Mouse (Mus musculus): ENCODE results near the gene Slc30a1. TPM values are rescaled to one million over a fixed set of nuclear protein-coding genes. Genes with fewer than 3 reads are reported as not detected.

Gene Slc30a1
- polyA plus RNA-seq, 1 experiment from 2014 or later = 1.8 TPM

DNA sequence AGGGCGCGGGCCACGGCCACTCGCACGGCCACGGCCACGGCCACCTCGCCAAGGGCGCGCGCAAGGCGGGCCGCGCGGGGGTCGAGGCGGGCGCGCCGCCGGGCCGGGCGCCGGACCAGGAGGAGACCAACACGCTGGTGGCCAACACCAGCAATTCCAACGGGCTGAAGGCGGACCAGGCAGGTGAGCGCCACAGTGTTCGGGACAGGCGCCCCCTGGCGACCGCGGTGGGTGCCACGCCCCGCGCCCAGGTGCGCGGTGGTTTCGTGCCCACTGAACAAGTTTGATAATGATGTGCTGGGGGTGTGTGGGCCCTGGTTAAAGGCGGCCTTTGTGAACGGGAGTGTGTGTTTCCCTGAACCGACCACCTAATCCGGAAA lies 854 bp downstream of the Slc30a1 start:
- peak; percentile 32 for ATAC-seq
- Histone ChIP-seq H3K9me3 (no peaks in the 10 kb centered on the region), H3K27me3 (no peaks in the 10 kb centered on the region), H3K27ac (peak overlapping the region; percentile 90), H3K36me3 (peaks cover 7% of the 10 kb centered on the region), H3K4me2 (replicated peaks) (peak overlapping the region; percentile 90), H3K9ac (replicated peaks) (peak overlapping the region; percentile 87), H3K4me3 (replicated peaks) (peak overlapping the region; percentile 93), H3K4me1 (replicated peaks) (peaks cover 52% of the 10 kb centered on the region)
- WGBS = under 1% methylated on average over 43 of the region's 43 CpGs

DNA sequence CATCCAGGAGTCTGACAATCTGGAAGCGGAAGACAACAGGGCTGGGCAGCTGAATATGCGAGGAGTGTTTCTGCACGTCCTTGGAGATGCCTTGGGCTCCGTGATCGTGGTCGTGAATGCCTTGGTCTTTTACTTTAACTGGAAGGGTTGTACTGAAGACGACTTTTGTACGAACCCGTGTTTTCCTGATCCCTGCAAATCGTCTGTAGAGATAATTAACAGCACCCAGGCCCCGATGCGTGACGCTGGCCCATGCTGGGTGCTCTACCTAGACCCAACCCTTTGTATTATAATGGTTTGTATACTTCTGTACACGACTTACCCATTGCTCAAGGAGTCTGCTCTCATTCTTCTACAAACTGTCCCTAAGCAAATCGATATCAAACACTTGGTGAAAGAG lies 2.3 kb downstream of the Slc30a1 start:
- ATAC-seq = no peak
- Histone ChIP-seq H3K9me3 (no peaks in the 10 kb centered on the region), H3K27ac (no peak overlapping the region), H3K4me3 (replicated peaks) (peak overlapping the region; percentile 93; the same call in 1 of the 2 replicates), H3K9ac (replicated peaks) (peak overlapping the region; percentile 87; the same call in 1 of the 2 replicates), H3K4me1 (replicated peaks) (peaks cover 52% of the 10 kb centered on the region), H3K4me2 (replicated peaks) (peak overlapping the region; percentile 90), H3K36me3 (peaks cover 7% of the 10 kb centered on the region), H3K27me3 (no peaks in the 10 kb centered on the region)
- 94% methylated on average over 15 of the region's 15 CpGs for WGBS

DNA sequence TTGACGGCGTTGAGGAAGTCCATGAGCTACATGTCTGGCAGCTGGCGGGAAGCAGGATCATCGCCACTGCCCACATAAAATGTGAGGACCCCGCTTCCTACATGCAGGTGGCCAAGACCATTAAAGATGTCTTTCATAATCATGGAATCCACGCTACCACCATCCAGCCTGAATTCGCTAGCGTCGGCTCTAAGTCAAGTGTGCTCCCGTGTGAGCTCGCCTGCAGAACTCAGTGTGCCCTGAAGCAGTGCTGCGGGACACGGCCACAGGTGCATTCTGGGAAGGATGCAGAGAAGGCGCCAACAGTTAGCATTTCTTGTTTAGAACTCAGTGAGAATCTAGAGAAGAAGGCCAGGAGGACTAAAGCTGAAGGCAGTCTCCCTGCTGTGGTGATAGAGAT lies 2.7 kb downstream of the Slc30a1 start:
- Histone ChIP-seq H3K4me2 (replicated peaks) (peak overlapping the region; percentile 90), H3K27ac (no peak overlapping the region), H3K36me3 (peaks cover 7% of the 10 kb centered on the region), H3K9ac (replicated peaks) (no peak overlapping the region), H3K27me3 (no peaks in the 10 kb centered on the region), H3K9me3 (no peaks in the 10 kb centered on the region), H3K4me3 (replicated peaks) (no peak overlapping the region), H3K4me1 (replicated peaks) (peaks cover 52% of the 10 kb centered on the region)
- ATAC-seq = no peak
- WGBS = 96% methylated on average over 14 of the region's 14 CpGs

DNA sequence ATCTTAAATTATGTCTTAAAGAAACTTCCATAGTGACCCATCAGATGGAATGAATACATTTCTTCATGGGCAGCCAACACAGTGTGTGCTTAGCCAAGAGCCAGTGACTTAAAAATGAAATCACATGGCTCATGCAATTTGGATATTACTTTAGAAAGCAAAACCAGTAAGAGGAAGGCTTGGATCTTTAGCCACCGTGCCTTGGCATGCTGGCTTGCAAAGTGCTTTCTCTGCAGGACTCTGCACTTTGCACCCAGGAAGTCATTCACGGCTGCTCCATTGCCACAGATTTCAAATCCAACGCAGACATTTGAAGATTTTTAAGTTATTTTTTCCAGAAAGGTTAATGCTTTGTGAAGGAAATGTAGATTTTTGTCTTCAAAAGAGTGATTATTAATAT lies 4.1 kb downstream of the Slc30a1 start:
- Histone ChIP-seq H3K27ac (no peak overlapping the region), H3K27me3 (no peaks in the 10 kb centered on the region), H3K36me3 (peaks cover 7% of the 10 kb centered on the region), H3K4me1 (replicated peaks) (peaks cover 51% of the 10 kb centered on the region), H3K4me3 (replicated peaks) (no peak overlapping the region), H3K9me3 (no peaks in the 10 kb centered on the region), H3K9ac (replicated peaks) (no peak overlapping the region), H3K4me2 (replicated peaks) (0 out of 2 replicates have a peak overlapping the region, but pooled peaks have one; percentile 14)
- ATAC-seq = no peak
- 82% methylated on average over 3 of the region's 3 CpGs for WGBS

DNA sequence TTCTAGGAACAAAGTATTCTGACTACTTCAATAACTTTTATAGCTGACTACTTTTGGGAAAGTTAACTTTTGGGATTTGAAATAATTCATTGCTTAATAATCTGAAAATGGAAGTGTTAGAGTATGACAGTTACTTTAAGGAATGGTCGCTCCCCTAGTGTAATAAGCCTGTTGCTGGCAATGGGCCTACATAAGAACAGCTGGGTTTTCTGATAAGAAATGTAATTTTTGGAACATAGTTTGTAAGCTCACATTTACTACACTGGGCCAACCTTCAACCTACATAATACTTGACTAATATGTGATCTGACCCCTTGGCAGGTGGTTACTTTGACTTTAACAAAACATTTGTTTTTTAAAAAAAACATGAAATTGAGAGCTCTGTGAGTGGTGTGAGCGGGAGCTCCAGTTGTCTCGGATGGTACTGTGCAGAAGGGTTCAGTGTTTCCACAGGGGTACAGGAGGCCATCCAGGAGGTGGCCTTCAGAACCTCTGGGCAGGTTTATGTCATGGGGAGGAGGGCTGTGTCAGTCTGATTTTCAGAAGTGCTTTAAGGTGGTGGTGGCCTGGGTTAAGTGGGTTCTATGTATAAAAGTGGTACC lies 4.6 kb downstream of the Slc30a1 start:
- H3K4me2 ChIP-seq (replicated peaks) = no peak overlapping the region
- no peak overlapping the region for H3K9ac ChIP-seq (replicated peaks)
- H3K4me3 ChIP-seq (replicated peaks) = no peak overlapping the region
- peaks cover 48% of the 10 kb centered on the region for H3K4me1 ChIP-seq (replicated peaks)
- ATAC-seq = no peak
- H3K9me3 ChIP-seq = no peaks in the 10 kb centered on the region
- no peaks in the 10 kb centered on the region for H3K27me3 ChIP-seq
- H3K36me3 ChIP-seq = peaks cover 7% of the 10 kb centered on the region
- WGBS = 88% methylated on average over 3 of the region's 3 CpGs
- H3K27ac ChIP-seq = no peak overlapping the region

DNA sequence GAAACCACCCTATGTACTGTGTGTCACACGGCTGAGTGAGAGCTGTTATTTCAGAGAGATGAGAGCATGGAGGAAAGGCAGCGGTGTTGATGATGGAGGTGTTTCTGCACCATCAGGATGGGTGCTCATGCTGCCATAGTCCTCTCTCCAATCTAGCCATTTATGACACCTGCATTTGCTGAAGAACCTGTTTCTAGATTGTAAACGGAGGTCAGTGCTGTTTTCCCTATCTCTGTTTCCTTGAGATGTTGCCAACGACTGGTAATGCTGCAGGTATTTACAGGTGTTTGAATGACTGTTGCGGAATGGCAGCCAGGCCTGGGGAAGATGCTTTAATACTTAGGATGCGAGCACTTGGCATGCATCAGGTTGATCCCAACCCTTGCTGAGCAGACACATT lies 8.1 kb downstream of the Slc30a1 start:
- no peak overlapping the region for H3K4me3 ChIP-seq (replicated peaks)
- no peaks in the 10 kb centered on the region for H3K9me3 ChIP-seq
- 84% methylated on average over 6 of the region's 6 CpGs for WGBS
- H3K9ac ChIP-seq (replicated peaks) = no peak overlapping the region
- no peaks in the 10 kb centered on the region for H3K27me3 ChIP-seq
- H3K4me1 ChIP-seq (replicated peaks) = peaks cover 23% of the 10 kb centered on the region
- H3K36me3 ChIP-seq = no peaks in the 10 kb centered on the region
- ATAC-seq = no peak
- no peak overlapping the region for H3K27ac ChIP-seq
- H3K4me2 ChIP-seq (replicated peaks) = no peak overlapping the region

DNA sequence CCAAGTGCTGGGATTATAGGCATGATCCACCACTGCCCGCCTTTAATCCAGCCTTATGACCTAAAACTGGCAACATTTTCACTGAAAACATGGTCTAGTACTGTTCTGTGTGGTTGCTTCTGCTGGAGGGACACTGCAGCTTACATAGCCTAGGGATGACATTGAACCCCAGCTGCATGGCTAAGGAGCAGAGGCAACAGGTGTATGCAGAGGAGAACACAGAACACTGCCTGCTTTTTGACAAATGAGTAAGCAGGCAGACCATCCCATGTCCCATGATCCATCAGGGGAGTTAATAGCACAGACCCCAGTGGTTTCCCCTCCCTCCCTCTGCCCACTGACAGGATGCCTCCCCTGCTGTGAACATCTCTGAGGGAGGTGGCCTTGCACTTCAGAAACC lies 9.0 kb downstream of the Slc30a1 start:
- Histone ChIP-seq H3K4me2 (replicated peaks) (no peak overlapping the region), H3K9me3 (no peaks in the 10 kb centered on the region), H3K9ac (replicated peaks) (no peak overlapping the region), H3K4me3 (replicated peaks) (no peak overlapping the region), H3K27ac (no peak overlapping the region), H3K36me3 (no peaks in the 10 kb centered on the region), H3K4me1 (replicated peaks) (peaks cover 14% of the 10 kb centered on the region), H3K27me3 (no peaks in the 10 kb centered on the region)
- 88% methylated on average over 1 of the region's 1 CpGs for WGBS
- ATAC-seq = no peak

DNA sequence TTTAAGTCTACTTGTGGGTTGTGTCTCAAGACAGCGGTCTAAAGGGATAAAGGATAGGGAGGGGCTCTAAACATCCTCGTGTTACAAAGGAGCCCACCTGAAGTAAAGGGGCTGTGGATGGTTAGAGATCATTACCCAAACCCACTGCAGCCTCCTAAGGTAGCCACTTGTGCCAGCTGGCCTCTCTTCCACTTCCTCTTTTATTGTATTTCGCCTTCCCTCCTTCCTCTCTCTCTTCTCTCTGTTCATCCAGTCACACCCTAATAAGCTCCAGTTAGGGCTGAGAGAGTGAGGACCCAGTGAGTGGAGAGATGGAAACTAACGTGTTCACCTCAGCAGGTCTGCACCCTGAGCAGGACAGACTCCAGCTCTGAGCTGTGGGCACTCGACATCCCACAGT lies 10.3 kb downstream of the Slc30a1 start:
- no peak overlapping the region for H3K9ac ChIP-seq (replicated peaks)
- H3K27me3 ChIP-seq = no peaks in the 10 kb centered on the region
- H3K9me3 ChIP-seq = no peaks in the 10 kb centered on the region
- no peak overlapping the region for H3K4me3 ChIP-seq (replicated peaks)
- peaks cover 4% of the 10 kb centered on the region for H3K4me1 ChIP-seq (replicated peaks)
- H3K27ac ChIP-seq = no peak overlapping the region
- H3K4me2 ChIP-seq (replicated peaks) = no peak overlapping the region
- H3K36me3 ChIP-seq = no peaks in the 10 kb centered on the region
- no peak for ATAC-seq
- WGBS = 77% methylated on average over 5 of the region's 5 CpGs

DNA sequence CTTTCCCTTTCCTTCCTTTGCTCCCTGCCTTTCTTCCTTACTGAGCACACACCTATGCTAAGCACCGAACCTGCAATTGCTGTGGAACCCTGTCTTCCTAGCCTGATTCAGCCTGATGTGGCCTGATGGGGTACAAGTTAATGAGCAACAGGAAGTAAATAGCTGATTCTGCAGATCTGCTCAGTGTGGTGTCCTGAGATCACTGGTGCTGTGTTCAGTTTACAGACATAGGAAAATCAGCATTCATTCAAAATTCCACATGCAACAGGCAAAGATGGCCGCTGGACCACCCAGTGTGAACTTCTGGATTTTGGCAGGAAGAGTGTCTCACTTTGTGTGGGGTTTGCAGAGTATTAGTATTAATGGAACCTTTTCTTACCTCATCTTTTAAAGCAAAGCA lies 12.8 kb downstream of the Slc30a1 start:
- 89% methylated on average over 2 of the region's 2 CpGs for WGBS
- Histone ChIP-seq H3K9ac (replicated peaks) (no peak overlapping the region), H3K27me3 (no peaks in the 10 kb centered on the region)

DNA sequence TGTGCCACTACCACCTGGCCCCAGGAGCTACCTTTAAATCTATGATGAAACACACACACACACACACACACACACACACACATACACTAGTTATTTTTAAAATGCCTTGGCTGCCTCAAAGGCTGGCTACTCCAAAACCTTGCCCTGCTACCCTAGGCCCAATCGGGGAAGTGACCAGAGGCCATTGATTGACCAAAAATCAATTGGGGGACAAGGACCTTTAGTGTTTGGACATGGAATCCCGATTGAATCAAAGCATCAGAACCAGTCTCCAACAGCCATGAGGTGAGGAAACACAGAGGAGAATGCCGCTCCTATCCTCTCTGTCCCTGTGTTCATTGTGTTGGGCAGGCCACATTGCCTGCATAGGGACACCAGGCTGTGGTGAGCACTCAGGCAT lies 15.1 kb downstream of the Slc30a1 start:
- H3K4me1 ChIP-seq (replicated peaks) = no peaks in the 10 kb centered on the region
- H3K27me3 ChIP-seq = no peaks in the 10 kb centered on the region
- H3K9me3 ChIP-seq = no peaks in the 10 kb centered on the region
- no peak for ATAC-seq
- H3K4me2 ChIP-seq (replicated peaks) = no peak overlapping the region
- no peak overlapping the region for H3K9ac ChIP-seq (replicated peaks)
- H3K4me3 ChIP-seq (replicated peaks) = no peak overlapping the region
- H3K36me3 ChIP-seq = no peaks in the 10 kb centered on the region
- WGBS = 96% methylated on average over 3 of the region's 3 CpGs
- no peak overlapping the region for H3K27ac ChIP-seq

More for the DNA sequence above, 12.8 kb downstream of the Slc30a1 start:
- no peak overlapping the region for H3K27ac ChIP-seq
- no peak overlapping the region for H3K4me3 ChIP-seq (replicated peaks)
- no peaks in the 10 kb centered on the region for H3K36me3 ChIP-seq
- H3K9me3 ChIP-seq = no peaks in the 10 kb centered on the region
- no peaks in the 10 kb centered on the region for H3K4me1 ChIP-seq (replicated peaks)
- H3K4me2 ChIP-seq (replicated peaks) = no peak overlapping the region
- ATAC-seq = no peak

DNA sequence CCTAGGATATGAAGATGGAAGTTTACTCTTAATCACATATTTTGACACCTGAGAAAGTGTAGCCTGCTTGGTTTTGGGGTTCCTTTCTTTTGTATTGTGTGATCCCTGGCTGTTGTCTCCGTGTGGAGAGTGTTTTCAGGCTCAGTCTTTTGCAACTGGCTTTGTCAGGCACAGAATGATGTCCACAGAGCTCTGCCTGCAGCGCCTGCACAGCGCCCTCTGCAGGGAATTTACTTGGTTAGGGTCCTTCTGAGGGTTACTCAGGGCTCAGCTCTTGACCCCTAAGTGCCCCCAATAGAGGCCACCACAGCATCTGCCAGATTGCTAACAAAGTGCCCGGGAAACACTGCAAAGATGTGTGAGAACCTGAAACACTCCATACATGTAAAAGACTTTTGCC lies 18.9 kb downstream of the Slc30a1 start:
- Histone ChIP-seq H3K4me3 (replicated peaks) (no peak overlapping the region), H3K4me2 (replicated peaks) (no peak overlapping the region), H3K9ac (replicated peaks) (no peak overlapping the region), H3K4me1 (replicated peaks) (no peaks in the 10 kb centered on the region), H3K27me3 (no peaks in the 10 kb centered on the region), H3K36me3 (no peaks in the 10 kb centered on the region), H3K27ac (no peak overlapping the region), H3K9me3 (no peaks in the 10 kb centered on the region)
- no peak for ATAC-seq
- WGBS = 53% methylated on average over 4 of the region's 4 CpGs

DNA sequence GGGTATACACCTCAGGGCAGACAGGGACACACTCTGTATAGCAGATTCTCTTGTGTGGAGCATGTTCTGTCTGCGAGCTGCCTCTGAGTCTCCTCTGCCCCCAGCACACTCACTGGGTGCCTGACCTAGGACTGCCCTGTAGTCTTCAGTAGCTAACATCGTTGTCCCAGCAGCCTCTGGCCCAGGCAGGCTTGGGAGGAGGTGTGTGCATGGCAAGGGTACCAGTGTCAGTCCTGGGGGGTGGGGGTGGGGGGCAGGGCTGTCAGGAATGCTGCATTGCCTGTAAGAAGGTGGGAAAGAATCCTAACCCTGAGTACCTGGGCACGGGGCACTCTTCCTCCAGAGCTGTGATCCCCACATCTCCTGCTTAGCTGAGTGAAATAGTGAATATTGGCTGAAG lies 20.1 kb downstream of the Slc30a1 start:
- no peak for ATAC-seq
- 75% methylated on average over 3 of the region's 3 CpGs for WGBS
- Histone ChIP-seq H3K9me3 (no peaks in the 10 kb centered on the region), H3K27me3 (no peaks in the 10 kb centered on the region), H3K4me2 (replicated peaks) (no peak overlapping the region), H3K36me3 (no peaks in the 10 kb centered on the region), H3K4me1 (replicated peaks) (no peaks in the 10 kb centered on the region), H3K4me3 (replicated peaks) (no peak overlapping the region), H3K9ac (replicated peaks) (no peak overlapping the region), H3K27ac (no peak overlapping the region)

DNA sequence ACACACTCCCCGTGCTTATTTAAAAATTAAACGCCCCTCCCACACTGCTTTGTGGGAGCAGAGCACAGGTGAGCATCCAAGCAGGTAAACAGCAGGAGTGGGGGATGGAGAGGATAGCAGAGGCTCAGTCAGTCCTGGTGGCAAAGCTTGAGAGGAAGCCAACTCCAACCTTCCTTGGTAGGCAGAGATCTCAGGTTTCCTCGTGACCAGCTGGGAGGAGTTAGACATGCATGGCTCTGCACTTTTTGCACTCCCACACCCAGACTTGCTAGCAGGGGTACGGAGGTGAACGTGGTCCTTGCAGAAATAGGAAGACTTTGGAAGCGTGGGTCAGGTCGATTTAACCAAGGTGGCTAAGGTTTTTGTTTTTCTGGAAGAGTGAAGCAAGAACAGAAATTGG lies 21.8 kb downstream of the Slc30a1 start:
- peaks cover 10% of the 10 kb centered on the region for H3K27me3 ChIP-seq
- no peak overlapping the region for H3K4me2 ChIP-seq (replicated peaks)
- H3K27ac ChIP-seq = no peak overlapping the region
- no peak overlapping the region for H3K4me3 ChIP-seq (replicated peaks)
- H3K9me3 ChIP-seq = no peaks in the 10 kb centered on the region
- 83% methylated on average over 7 of the region's 7 CpGs for WGBS
- H3K9ac ChIP-seq (replicated peaks) = no peak overlapping the region
- no peak for ATAC-seq
- no peaks in the 10 kb centered on the region for H3K4me1 ChIP-seq (replicated peaks)
- H3K36me3 ChIP-seq = no peaks in the 10 kb centered on the region
